Mouse (Mus musculus) heart, embryonic 15.5 days (tissue): ENCODE results near the gene Phactr2. TPM values are rescaled to one million over a fixed set of nuclear protein-coding genes. Genes with fewer than 3 reads are reported as not detected.

Source experiments
- ATAC-seq: fragments of 200-750 bp; cut with Nextera tagmentation; replicated peaks from 2 replicates; pipeline ENCODE4 v1.8.0; 2017; ENCODE audit warnings: low read depth, moderate TSS enrichment; ENCODE audit not compliant: insufficient number of reproducible peaks, insufficient read depth, low FRiP score
- H3K27ac ChIP-seq: fragments of 300-500 bp; sonication (generic); 2 replicates; pipeline ENCODE4 v1.5.1; 2015; ENCODE audit warnings: mild to moderate bottlenecking, inconsistent platforms
- H3K27me3 ChIP-seq: fragments of 300-500 bp; sonication (generic); 2 replicates; pipeline ENCODE4 v1.6.1; 2015; ENCODE audit warnings: inconsistent platforms
- H3K36me3 ChIP-seq: fragments of 300-500 bp; sonication (generic); 2 replicates; pipeline ENCODE4 v1.6.1; 2015; ENCODE audit warnings: mild to moderate bottlenecking, inconsistent platforms
- H3K4me1 ChIP-seq: fragments of 300-500 bp; sonication (generic); replicated peaks from 2 replicates; pipeline ENCODE4 v1.6.1; 2015; ENCODE audit warnings: inconsistent platforms
- H3K4me2 ChIP-seq: fragments of 300-500 bp; sonication (generic); 2 replicates; pipeline ENCODE4 v1.6.1; 2015; ENCODE audit warnings: inconsistent platforms, mild to moderate bottlenecking, moderate library complexity
- H3K4me3 ChIP-seq: fragments of 300-500 bp; sonication (generic); 2 replicates; pipeline ENCODE4 v1.5.1; 2015; ENCODE audit warnings: mild to moderate bottlenecking, inconsistent platforms
- H3K9ac ChIP-seq: fragments of 300-500 bp; sonication (generic); 2 replicates; pipeline ENCODE4 v1.6.1; 2015; ENCODE audit warnings: mild to moderate bottlenecking, inconsistent platforms
- H3K9me3 ChIP-seq: fragments of 300-500 bp; sonication (generic); replicated peaks from 2 replicates; pipeline ENCODE4 v1.6.1; 2016; ENCODE audit warnings: inconsistent platforms
- WGBS: fragments of 180-500 bp; shearing (Covaris S2); methylation state at CpG from one replicate; pipeline ENCODE4 v1.1.7; 2015; ENCODE audit warnings: mixed read lengths; 5-methylcytosine and 5-hydroxymethylcytosine counted together
- polyA plus RNA-seq: library from polyadenylated mRNA; unstranded; fragments of >200 nt; fragmentation: Nextera tagmentation; extraction: Ambion mirVana; gene quantifications from 2 replicates; pipeline ENCODE4 v1.2.1, GENCODE M21; 2015

Phactr2 gene
- polyA plus RNA-seq, 1 experiment from 2014 or later, result 51.1 TPM

- no peaks in the 10 kb centered on the region for H3K36me3 ChIP-seq
- H3K27ac ChIP-seq, result peak overlapping the region; percentile 69
- H3K4me3 ChIP-seq, result no peak overlapping the region
- no peak overlapping the region for H3K9ac ChIP-seq
- ATAC-seq, result peak; percentile 89
- WGBS, result 7% methylated on average over 3 of the region's 3 CpGs
- no peaks in the 10 kb centered on the region for H3K9me3 ChIP-seq
- H3K4me1 ChIP-seq, result peaks cover 20% of the 10 kb centered on the region
- no peak overlapping the region for H3K4me2 ChIP-seq
- no peaks in the 10 kb centered on the region for H3K27me3 ChIP-seq
Observed at GRCm38 (mm10) chr10:13446791-13447249, 27.4 kb downstream of the Phactr2 start.

DNA sequence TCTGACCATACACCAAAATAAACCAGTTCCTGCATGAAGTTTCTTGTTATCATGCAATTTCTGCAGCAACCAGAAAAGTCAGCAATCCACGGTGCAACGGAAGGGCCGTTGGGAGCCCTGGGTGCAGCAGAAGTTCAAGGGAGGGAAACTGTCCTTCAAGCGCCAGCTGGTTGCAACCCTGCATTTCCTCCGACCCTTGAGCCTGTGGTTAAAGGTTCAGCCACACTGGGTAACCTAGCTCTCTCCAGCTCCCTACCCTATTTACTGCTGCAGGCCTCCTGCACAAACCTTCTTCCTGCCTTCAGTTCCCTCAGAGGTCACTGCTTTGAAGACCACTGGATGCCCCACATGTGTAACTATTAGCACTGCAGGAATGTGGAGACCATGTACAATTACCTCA is 30.0 kb downstream of the Phactr2 start:
- H3K27ac ChIP-seq, result no peak overlapping the region
- H3K4me3 ChIP-seq, result no peak overlapping the region
- no peak for ATAC-seq
- H3K4me1 ChIP-seq, result peaks cover 20% of the 10 kb centered on the region
- no peaks in the 10 kb centered on the region for H3K27me3 ChIP-seq
- H3K4me2 ChIP-seq, result no peak overlapping the region
- WGBS, result 81% methylated on average over 5 of the region's 5 CpGs
- no peaks in the 10 kb centered on the region for H3K36me3 ChIP-seq
- no peak overlapping the region for H3K9ac ChIP-seq
- no peaks in the 10 kb centered on the region for H3K9me3 ChIP-seq

DNA sequence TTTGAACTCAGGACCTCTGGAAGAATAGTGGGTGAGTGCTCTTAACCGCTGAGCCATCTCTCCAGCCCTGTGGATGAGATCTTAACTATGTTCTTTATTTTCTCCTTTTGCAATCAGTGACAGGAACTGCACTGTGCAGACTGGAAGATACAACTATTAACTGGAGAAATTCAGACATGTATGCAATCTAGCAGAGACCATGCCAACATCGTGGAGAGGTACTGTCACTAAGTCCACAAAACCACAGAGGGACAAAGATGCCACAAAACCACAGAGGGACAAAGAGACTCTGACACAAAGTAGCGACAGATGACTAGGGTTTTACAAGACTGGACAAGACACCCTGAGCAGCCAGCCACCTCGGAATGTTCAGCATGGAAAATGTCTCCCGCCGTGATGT is 30.6 kb downstream of the Phactr2 start:
- no peak overlapping the region for H3K9ac ChIP-seq
- H3K4me2 ChIP-seq, result no peak overlapping the region
- 80% methylated on average over 6 of the region's 6 CpGs for WGBS
- no peak overlapping the region for H3K4me3 ChIP-seq
- peaks cover 18% of the 10 kb centered on the region for H3K4me1 ChIP-seq
- ATAC-seq, result no peak
- no peaks in the 10 kb centered on the region for H3K9me3 ChIP-seq
- no peaks in the 10 kb centered on the region for H3K27me3 ChIP-seq
- no peaks in the 10 kb centered on the region for H3K36me3 ChIP-seq
- no peak overlapping the region for H3K27ac ChIP-seq

DNA sequence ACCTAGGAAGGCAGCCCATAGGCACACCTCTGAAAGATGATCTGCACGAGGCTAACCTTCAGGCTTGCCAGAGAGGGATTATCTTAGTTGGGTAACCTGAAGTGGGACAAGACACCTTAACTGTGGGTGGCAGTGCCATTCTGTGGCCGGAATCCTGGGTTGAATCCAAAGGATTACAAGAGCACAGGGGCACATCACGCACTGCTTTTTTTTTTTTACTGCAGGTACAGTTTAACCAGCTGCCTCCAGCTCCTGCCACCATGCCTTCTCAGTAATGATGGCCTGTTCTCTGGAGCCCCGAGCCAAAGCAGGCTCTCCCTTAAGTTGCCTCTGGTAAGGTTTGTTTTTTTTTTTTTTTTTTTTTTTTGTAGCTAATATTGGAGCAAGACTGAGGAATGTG is 33.9 kb downstream of the Phactr2 start:
- WGBS, result 84% methylated on average over 4 of the region's 4 CpGs
- no peak for ATAC-seq

GRCm38 (mm10) chr10:13438118-13438821 is 35.9 kb downstream of the Phactr2 start:
- H3K36me3 ChIP-seq, result no peaks in the 10 kb centered on the region
- no peaks in the 10 kb centered on the region for H3K27me3 ChIP-seq
- ATAC-seq, result no peak
- H3K4me3 ChIP-seq, result no peak overlapping the region
- no peak overlapping the region for H3K27ac ChIP-seq
- 69% methylated on average over 10 of the region's 10 CpGs for WGBS
- peaks cover 18% of the 10 kb centered on the region for H3K4me1 ChIP-seq
- no peak overlapping the region for H3K4me2 ChIP-seq
- H3K9ac ChIP-seq, result no peak overlapping the region
- H3K9me3 ChIP-seq, result no peaks in the 10 kb centered on the region

More for the DNA sequence above, 33.9 kb downstream of the Phactr2 start:
- H3K36me3 ChIP-seq, result no peaks in the 10 kb centered on the region
- H3K4me3 ChIP-seq, result no peak overlapping the region
- no peaks in the 10 kb centered on the region for H3K27me3 ChIP-seq
- H3K4me1 ChIP-seq, result peaks cover 18% of the 10 kb centered on the region
- no peak overlapping the region for H3K27ac ChIP-seq
- H3K9ac ChIP-seq, result no peak overlapping the region
- H3K4me2 ChIP-seq, result no peak overlapping the region
- no peaks in the 10 kb centered on the region for H3K9me3 ChIP-seq

GRCm38 (mm10) chr10:13437011-13437410 is 37.2 kb downstream of the Phactr2 start:
- Histone ChIP-seq H3K36me3 (no peaks in the 10 kb centered on the region), H3K9ac (no peak overlapping the region), H3K4me1 (peaks cover 21% of the 10 kb centered on the region), H3K4me2 (peak overlapping the region; percentile 19; the same call in 1 of the 2 replicates), H3K27me3 (no peaks in the 10 kb centered on the region), H3K4me3 (no peak overlapping the region), H3K27ac (peak overlapping the region; percentile 13), H3K9me3 (no peaks in the 10 kb centered on the region)
- WGBS, result 70% methylated on average over 9 of the region's 9 CpGs
- no peak; the same call in 1 of the 2 replicates for ATAC-seq

GRCm38 (mm10) chr10:13433016-13433415 is 41.2 kb downstream of the Phactr2 start:
- Histone ChIP-seq H3K4me3 (no peak overlapping the region), H3K4me2 (no peak overlapping the region), H3K4me1 (peaks cover 25% of the 10 kb centered on the region), H3K36me3 (no peaks in the 10 kb centered on the region), H3K27me3 (no peaks in the 10 kb centered on the region), H3K9ac (no peak overlapping the region), H3K9me3 (no peaks in the 10 kb centered on the region), H3K27ac (no peak overlapping the region)
- no peak for ATAC-seq
- 78% methylated on average over 7 of the region's 7 CpGs for WGBS

DNA sequence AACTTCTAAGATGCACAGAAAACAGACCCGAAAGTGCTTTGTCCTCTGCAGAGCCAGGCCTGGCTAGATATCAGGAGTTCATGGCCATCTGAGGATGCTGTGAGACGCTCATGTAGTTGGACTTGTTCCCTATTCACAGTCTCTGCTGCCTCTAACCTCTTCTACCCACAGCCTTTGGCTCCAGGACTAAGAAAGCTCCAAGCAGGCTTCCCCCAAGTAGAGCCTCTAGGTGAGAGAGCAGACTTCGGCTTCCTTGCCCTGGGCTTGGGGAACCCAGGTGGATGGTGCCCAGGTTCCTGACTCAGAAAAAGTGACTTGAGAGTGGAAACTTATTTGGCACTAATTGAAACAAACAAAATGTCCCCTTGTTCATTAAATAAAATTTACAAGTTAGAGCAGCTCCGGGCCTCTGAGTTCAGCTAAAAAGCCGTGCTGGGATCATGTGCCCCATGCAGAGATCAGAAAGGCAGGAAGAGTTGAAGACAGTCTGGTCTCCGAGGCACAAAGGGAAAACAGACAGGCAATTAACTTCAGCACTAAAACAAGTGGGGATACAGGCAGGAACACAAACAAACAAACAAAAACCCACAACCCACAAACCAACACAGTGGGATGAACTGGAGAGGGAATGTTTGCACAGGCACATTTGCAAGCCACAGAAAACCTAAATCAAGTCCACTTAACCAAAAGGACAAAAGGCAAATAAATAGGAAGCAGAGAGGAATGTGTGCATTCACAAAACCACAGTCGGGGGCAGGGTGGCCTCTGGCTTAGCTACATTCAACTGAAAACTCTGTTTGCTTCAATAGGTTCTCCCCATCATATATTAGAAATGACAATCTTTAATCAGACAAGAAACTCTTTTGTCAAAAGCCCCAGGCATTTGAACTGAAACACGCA is 42.3 kb downstream of the Phactr2 start:
- Histone ChIP-seq H3K9ac (no peak overlapping the region), H3K4me2 (no peak overlapping the region), H3K27me3 (no peaks in the 10 kb centered on the region), H3K27ac (no peak overlapping the region), H3K4me1 (peaks cover 23% of the 10 kb centered on the region), H3K9me3 (no peaks in the 10 kb centered on the region), H3K4me3 (no peak overlapping the region), H3K36me3 (no peaks in the 10 kb centered on the region)
- WGBS, result 49% methylated on average over 8 of the region's 8 CpGs
- ATAC-seq, result no peak

GRCm38 (mm10) chr10:13429766-13430165 is 44.4 kb downstream of the Phactr2 start:
- Histone ChIP-seq H3K27ac (no peak overlapping the region), H3K9ac (no peak overlapping the region), H3K36me3 (no peaks in the 10 kb centered on the region), H3K4me1 (peaks cover 15% of the 10 kb centered on the region; the same call in 1 of the 2 replicates), H3K9me3 (no peaks in the 10 kb centered on the region), H3K4me3 (no peak overlapping the region), H3K27me3 (no peaks in the 10 kb centered on the region), H3K4me2 (0 out of 2 replicates have a peak overlapping the region, but pooled peaks have one; percentile 29)
- no peak for ATAC-seq
- WGBS, result 6% methylated on average over 5 of the region's 5 CpGs

- Histone ChIP-seq H3K9ac (no peak overlapping the region), H3K4me2 (no peak overlapping the region), H3K4me3 (no peak overlapping the region), H3K27me3 (no peaks in the 10 kb centered on the region), H3K36me3 (no peaks in the 10 kb centered on the region), H3K9me3 (no peaks in the 10 kb centered on the region), H3K27ac (no peak overlapping the region; the same call in 1 of the 2 replicates), H3K4me1 (peaks cover 15% of the 10 kb centered on the region; the same call in 1 of the 2 replicates)
- no peak for ATAC-seq
- WGBS, result 67% methylated on average over 13 of the region's 13 CpGs
Observed at GRCm38 (mm10) chr10:13429240-13429639, 45.0 kb downstream of the Phactr2 start.

DNA sequence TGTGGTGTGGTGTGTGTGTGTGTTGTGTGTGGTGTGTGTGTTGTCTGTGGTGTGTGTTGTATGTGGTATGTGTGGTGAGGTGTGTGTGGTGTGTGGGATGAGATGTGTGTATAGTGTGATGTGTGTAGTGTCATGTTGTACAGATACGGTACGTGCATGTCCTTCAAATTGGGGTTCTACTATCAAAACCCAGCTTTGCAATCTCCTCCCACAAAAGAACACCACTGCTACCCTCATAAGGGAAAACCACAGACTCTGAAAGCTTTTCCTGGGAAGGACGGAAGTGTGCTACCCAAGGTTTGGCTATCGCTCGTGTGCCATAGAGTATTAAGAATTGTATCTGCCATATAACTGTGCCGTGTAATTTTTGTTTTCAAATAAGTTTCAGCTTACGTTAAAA is 45.7 kb downstream of the Phactr2 start:
- H3K4me3 ChIP-seq, result no peak overlapping the region
- no peak overlapping the region for H3K4me2 ChIP-seq
- no peak for ATAC-seq
- H3K27ac ChIP-seq, result no peak overlapping the region
- H3K4me1 ChIP-seq, result peaks cover 15% of the 10 kb centered on the region; the same call in 1 of the 2 replicates
- H3K9me3 ChIP-seq, result no peaks in the 10 kb centered on the region
- no peaks in the 10 kb centered on the region for H3K36me3 ChIP-seq
- H3K27me3 ChIP-seq, result no peaks in the 10 kb centered on the region
- H3K9ac ChIP-seq, result no peak overlapping the region
- 86% methylated on average over 7 of the region's 7 CpGs for WGBS
